Mouse (Mus musculus): ENCODE measurements around the gene Tmem9. TPM values are rescaled to one million over a fixed set of nuclear protein-coding genes. Genes with fewer than 3 reads are reported as not detected.

Gene Tmem9
- polyA plus RNA-seq, 1 experiment from 2014 or later = 171 TPM

Other genes starting within 250 kb of the Tmem9 start
- gene Phlda3, start 242.0 kb upstream of the Tmem9 start, polyA plus RNA-seq (2015; fragmentation: Nextera tagmentation; extraction: Ambion mirVana) = 78.0 and 85.6 TPM in 2 replicates
- gene Tnni1, start 228.7 kb upstream of the Tmem9 start, polyA plus RNA-seq (2015; fragmentation: Nextera tagmentation; extraction: Ambion mirVana) = 28.9 and 33.8 TPM in 2 replicates
- 13.2 and 13.6 TPM in 2 replicates for gene Lad1, start 189.6 kb upstream of the Tmem9 start, polyA plus RNA-seq (2015; fragmentation: Nextera tagmentation; extraction: Ambion mirVana)
- gene Tnnt2, start 171.8 kb upstream of the Tmem9 start, polyA plus RNA-seq (2015; fragmentation: Nextera tagmentation; extraction: Ambion mirVana) = 12.2 and 38.0 TPM in 2 replicates
- 12.4 and 14.7 TPM in 2 replicates for gene Pkp1, start 88.9 kb upstream of the Tmem9 start, polyA plus RNA-seq (2015; fragmentation: Nextera tagmentation; extraction: Ambion mirVana)
- 0.06 TPM in 1 of 2 replicates, not detected in the other for gene Igfn1, start 1.8 kb upstream of the Tmem9 start, polyA plus RNA-seq (2015; fragmentation: Nextera tagmentation; extraction: Ambion mirVana)
- gene Ascl5, start 42.7 kb downstream of the Tmem9 start, polyA plus RNA-seq (2015; fragmentation: Nextera tagmentation; extraction: Ambion mirVana) = 0.67 and 2.1 TPM in 2 replicates
- 0.70 and 1.3 TPM in 2 replicates for gene Cacna1s, start 44.6 kb downstream of the Tmem9 start, polyA plus RNA-seq (2015; fragmentation: Nextera tagmentation; extraction: Ambion mirVana)
- 4.7 TPM in 2 replicates for gene Kif21b, start 123.2 kb downstream of the Tmem9 start, polyA plus RNA-seq (2015; fragmentation: Nextera tagmentation; extraction: Ambion mirVana)
- 0.22 and 0.67 TPM in 2 replicates for gene Mroh3, start 204.7 kb downstream of the Tmem9 start, polyA plus RNA-seq (2015; fragmentation: Nextera tagmentation; extraction: Ambion mirVana)
- 18.7 and 22.7 TPM in 2 replicates for gene Inava, start 226.1 kb downstream of the Tmem9 start, polyA plus RNA-seq (2015; fragmentation: Nextera tagmentation; extraction: Ambion mirVana)

Measured in embryonic facial prominence, embryonic 13.5 days (tissue).